Mouse (Mus musculus) C2C12 (cell line): ENCODE measurements at regions not wholly inside any gene's neighbourhood (a gene's known extent, or its start where the extent isn't known, plus 50 kb on each side); places are given as distances from the start of the nearest gene placed in this dataset.

Experiments used
- CTCF ChIP-seq: IDR thresholded peaks from one replicate; pipeline ENCODE4 v1.5.1; 2011; ENCODE audit not compliant: control insufficient read depth, insufficient read depth, insufficient read length
- MYOG ChIP-seq: IDR thresholded peaks from one replicate; pipeline ENCODE4 v1.6.1; 2011; ENCODE audit not compliant: control insufficient read depth, insufficient read length; ENCODE audit errors: extremely low read depth
- USF1 ChIP-seq: IDR thresholded peaks from one replicate; pipeline ENCODE4 v1.6.1; 2011; ENCODE audit warnings: low read depth, mild to moderate bottlenecking, control low read depth, moderate library complexity

- TF ChIP-seq MYOG (no peak), CTCF (no peak), USF1 (no peak)
Measured at GRCm38 (mm10) chr11:71435745-71436144, 205.2 kb upstream of the Nlrp1b start.
